Mouse (Mus musculus) adrenal gland (tissue): Measurements from ENCODE around the gene Khdc4.

ENCODE experiments used
- intact Hi-C: fragments of 180-260 bp; cut with DNase I; formaldehyde crosslinking; loops from one replicate; pipeline ENCODE4 v1.15.1; 2025

The Khdc4 gene

DNA sequence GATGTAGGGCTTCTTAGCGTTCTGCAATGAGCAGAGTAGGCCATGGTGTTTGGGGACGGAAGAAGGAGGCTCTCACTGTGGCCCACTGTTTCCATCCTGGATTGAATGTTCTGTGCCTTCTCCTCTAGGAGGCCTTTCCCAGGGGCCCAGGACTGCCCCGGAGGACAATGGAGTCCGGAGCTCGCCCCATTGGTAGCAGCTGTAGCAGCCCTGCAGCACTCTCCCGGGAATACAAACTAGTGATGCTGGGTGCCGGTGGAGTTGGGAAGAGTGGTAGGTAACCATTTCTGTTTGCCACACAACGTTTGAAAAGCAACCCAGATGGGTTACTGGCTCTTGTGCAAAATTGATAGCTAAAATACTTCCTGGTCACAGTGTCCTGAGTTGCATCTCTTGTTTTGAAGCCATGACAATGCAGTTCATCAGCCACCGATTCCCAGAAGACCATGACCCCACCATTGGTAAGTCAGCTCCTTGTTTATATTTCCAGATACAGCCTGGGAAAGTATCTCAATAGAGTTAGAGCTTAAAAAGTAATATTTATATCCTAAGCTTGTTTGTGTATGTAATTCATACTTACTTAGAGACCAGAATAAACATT lies 31.7 kb downstream of the Khdc4 start:
- intact Hi-C loops = no loop called here

DNA sequence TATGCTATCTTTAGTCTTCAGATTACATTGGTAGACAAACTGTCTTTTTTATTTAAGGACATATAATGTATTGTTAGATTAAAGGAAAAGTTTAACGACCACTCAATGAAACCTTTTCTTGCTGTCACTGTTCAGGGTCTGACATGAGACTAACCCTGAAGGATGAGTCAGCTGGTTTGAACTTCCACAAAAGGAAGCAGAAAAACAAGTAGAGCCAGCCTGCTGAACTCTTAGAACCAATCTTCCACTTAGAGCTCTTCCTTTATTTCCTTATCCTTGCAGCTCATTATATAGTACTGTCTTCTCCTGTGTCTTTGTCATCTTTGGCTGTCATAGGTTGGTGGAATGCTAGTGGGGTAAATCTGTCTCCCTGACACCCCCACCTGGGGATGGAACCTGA lies 32.2 kb downstream of the Khdc4 start:
- intact Hi-C loops = no loop called here

DNA sequence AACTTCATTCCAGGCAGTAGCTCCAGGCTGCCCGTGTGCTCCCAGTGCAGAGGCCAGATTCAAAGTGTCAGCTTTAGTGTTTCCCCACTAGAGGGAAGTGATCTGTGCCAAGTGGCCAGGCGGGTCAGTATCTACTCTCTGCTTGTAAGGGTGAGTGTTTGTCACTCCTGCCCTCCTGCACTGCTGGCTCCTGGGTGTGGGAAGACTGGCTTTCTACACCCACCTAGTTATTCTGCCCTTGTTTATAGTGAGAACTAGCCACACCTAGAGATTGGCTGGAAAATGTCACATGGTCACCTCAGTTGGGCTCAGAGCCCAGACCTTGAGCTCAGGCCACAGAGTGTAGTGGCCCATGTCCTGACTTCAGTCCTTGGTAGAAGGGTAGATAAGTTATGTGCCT lies 33.5 kb downstream of the Khdc4 start:
- intact Hi-C loops = no loop called here

DNA sequence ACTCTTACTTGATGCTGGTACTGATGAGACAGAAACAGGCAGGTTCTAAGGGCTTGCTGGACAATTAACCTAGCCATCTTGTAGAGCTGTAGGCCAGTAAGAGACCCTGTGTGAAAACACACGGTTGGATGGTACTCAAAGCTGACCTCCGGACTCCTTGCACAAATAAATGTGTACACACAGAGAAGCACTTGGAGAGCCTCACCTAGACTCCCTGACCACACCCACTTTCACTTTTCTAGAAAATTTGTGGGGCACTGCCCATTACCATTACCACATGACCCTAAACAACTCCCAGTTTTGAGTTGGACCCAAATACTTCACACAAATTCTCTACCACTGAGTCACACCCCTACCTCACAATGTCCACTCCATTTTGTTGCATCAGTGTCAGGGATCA lies 51.0 kb downstream of the Khdc4 start:
- intact Hi-C loops = loop anchor here (5.0 kb wide), 1 partner anchor 49 kb away; the partner anchor contains the start of gene Khdc4

DNA sequence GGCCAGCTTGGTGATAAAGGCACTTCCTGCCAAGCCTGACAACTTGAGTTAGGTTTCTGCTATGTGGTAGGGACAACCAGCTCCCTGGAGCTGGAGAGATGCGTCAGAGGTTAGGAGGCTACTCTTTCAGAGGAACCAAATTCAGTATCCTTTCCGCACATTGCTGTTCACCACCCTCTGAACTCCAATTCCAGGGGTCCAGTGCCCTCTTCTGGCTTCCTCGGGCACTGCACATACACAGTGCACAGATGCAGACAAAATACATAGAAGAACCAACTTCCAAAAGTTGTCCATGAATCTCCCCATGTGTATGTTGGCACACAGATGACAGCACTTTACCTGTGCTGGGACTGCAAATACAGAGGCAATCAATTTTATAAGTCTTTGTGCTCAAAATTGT lies 53.0 kb downstream of the Khdc4 start:
- intact Hi-C loops = loop anchor here (5.0 kb wide), 1 partner anchor 51 kb away; the partner anchor contains the start of gene Khdc4

DNA sequence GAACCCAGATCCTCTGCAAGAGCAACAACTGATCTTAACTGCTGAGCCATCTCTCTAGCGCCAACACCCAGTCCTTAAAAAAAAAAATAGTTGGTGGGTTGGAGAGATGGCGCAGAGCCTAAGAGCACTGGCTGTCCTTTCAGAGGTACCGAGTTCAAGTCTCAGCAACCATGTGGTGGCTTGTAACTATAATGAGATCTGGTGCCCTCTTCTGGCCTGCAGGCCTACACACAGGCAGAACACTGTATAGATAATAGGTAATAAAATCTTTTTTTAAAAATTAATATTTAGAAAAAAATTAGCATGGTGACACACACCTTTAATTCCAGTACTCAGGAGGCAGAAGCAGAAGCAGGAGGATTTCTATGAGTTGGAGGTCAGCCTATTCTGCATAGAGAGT lies 54.5 kb downstream of the Khdc4 start:
- intact Hi-C loops = loop anchor here (10.0 kb wide), 1 partner anchor 145 kb away; no protein-coding TSS in a partner anchor

DNA sequence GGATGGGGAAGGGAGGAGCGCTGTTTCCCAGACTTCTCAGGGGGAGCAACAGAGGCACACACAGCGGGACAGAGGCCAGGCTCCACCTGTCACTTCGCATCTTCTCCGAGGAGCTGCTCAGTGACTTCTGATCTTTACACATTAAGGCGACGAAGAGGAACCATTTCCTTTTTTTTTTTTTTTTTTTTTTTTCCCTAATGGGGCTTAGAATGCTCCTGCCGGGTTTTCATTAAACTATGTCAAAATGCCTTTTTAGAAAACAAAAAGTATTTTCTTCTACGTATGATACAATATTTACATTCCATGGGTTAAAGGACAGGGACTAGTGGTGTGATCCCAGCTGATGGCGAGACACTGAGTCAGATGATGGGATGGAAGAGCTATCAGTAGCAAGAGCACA lies 59.9 kb downstream of the Khdc4 start:
- intact Hi-C loops = loop anchor here (10.0 kb wide), 1 partner anchor 151 kb away; no protein-coding TSS in a partner anchor

DNA sequence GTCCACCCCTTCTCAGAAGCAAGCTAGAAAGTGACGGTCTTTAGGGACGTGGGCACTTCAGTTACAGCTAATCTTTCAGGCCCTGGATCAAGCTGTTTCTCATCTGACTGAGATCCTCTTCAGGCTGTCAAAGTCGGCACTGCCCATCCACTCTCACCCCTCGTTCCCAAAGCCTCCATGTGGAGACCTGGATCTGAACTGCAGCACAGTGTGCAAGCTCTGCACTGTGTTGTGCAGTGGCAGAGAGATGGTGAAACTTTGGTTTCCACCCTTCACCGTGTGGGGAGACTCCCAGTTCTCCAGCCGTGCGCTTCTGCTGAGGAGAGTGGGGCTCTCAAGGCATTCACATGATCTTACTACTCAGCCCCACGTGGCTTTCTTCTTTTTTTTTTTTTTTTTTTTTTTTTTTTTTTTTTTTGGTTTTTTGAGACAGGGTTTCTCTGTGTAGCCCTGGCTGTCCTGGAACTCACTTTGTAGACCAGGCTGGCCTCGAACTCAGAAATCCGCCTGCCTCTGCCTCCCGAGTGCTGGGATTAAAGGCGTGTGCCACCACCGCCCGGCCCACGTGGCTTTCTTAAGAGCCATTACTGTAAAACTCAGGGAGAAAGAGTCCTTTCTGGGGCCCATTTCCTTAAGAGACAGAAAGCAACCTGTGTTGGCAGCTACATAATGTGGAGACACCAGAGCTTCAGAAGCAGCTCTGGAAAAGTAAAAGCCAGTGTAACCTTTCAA lies 60.7 kb downstream of the Khdc4 start:
- intact Hi-C loops = loop anchor here (10.0 kb wide), 1 partner anchor 152 kb away; no protein-coding TSS in a partner anchor

DNA sequence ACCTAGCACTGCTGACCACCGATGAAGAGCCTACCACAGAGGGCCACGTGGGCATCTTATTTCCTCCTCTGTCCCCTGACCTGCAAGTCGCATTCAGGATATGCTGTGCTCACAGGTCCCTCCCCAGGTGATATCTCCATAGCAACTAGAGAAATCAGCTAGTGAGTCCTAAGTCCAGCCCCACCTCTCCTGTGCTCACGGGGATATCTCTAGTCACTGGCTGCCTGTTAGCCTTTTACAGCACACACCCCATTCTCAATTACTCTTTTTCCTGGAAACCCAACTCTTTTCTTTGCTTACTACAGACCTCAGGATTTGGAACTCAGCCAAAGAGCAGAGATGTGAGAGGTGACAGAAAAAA lies 61.2 kb downstream of the Khdc4 start:
- intact Hi-C loops = loop anchor here (10.0 kb wide), 1 partner anchor 152 kb away; no protein-coding TSS in a partner anchor

DNA sequence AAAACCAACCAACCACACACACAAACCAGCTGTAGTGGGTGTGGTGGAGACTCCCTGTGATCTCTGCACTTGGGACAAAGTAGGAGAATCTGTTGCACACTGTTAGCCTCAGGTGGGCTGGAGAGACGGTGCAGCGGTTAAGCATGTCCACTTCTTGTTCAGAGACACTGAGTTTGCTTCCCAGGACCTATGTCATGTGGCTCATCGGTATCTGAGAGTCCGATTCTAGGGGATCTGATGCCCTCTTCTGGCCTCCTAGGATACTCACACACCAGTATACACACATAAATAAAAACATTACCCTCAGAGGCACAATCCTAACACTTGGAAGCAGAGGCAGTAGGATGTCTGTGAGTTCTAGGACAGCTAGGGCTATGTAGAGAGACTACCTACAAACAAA lies 68.7 kb downstream of the Khdc4 start:
- intact Hi-C loops = no loop called here

DNA sequence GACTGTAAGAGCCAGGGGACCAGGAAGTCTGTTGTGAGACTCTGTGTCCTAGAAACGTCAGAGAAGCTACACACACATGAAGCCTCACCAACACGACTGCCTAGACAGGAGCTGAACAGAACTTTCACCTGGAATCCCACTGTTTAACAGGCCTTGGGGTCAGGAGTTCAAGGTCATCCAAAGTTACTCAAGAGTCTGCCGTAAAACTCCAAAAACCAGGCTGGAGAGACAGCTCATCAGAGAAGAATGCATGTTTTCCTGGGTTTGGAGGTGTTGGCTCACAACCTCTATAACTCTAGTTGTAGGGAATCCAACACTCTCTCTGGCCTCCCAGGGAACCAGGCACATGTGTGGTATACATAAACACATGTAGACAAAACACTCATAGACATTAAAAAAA lies 69.9 kb downstream of the Khdc4 start:
- intact Hi-C loops = no loop called here

DNA sequence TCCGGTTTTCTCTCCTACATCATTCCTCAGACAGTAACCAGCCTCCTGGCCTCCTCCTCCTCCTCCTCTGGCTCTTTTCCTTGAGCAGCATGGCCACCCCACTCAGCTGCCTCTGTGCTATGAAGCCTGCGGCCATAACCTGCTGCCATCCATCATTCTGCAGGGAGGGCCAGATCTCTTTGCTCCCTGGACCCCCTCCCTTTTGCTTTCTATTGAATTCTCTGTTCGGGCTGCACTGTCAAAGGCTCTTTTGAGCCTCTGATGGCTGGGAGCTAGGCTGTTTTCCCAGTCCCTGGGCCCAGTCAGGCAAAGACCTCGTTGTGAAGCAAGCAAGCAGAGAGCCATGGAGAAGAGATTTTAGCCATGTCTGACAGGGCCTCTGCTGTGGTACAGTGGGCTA lies 70.7 kb downstream of the Khdc4 start:
- intact Hi-C loops = no loop called here

DNA sequence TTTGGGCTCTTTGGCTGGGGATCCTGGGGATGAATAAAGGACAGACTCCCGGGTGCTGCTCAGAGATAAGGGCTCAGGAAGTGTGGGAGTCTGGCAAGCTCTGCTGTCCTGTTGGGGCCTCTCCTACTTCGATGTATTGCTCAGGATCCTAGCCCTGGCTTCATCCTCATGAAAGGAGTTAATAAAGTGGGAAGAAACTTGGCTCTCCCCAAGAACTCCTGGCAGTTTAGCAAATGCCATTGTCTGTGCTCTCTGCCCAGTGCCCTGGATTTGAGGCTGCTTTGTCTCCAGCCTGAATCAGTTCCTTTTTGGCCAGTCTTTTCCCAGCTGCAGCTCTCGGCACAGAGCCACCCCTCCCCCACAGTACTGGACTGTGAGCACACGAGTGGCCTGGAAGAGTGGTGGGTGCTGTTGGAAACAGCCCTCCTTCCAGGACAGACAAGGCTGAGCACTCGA lies 72.5 kb downstream of the Khdc4 start:
- intact Hi-C loops = no loop called here

DNA sequence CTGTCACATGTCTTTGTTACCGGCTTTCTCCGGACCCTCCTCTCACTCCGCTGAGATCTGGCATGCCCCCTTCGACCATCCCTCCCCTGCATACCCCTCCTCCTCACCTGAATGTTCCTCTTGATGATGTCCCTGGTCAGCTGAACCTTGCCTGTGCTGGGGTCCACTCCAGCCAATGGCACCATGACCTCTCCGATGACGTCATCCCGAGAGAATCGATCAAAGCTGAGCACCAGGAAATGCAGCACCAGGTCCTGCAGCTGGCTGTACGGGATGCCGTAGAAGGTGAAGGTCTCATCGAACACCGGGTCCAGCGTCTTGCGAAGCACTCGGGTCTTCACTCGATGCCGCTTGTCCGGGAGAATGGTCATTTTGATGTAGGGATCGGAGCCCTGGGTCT lies 76.0 kb downstream of the Khdc4 start:
- intact Hi-C loops = no loop called here

DNA sequence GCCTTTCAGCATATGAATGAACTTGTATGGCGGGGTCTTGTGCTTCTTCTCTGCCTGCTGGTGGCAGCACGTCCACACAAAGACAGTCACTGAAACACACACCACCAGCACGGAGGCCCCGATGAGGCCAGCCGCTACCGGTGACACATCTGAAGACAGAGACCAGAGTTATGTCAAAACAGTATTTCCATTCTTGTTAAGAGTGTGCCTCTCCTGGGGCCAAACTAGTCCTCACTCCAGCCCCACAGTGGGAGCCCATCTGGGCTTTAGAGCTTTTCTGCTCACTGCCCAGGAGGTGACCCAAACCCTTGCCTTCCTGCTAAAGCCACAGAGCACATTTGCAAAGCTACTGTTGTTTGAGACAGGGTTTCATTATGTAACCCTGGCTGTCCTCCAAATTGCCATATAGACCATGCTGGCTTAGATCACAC lies 76.8 kb downstream of the Khdc4 start:
- intact Hi-C loops = no loop called here
